In the genomic region with DNA sequence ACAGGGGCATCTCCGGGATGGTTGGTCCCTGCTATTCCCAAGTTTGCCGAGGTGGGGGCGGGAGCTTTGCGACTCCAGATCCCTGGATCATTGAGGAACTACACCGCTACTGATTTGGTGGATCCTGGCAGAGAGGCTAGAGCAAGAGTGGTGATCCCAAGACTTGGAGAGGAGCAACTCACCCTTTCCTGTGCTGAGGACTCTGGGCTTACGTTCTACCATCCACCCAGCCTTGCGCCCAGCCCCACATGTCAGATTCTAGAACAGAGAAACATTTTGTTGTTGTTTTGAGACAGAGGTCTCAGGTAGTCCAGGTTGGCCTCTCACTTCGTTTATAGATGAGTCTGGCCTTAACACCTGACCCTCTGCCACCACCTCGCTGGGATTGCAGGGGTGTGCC, we compare ENCODE assay signal across 7 mouse cellular contexts. TPM values are rescaled to one million over a fixed set of nuclear protein-coding genes. Genes with fewer than 3 reads are reported as not detected.
DNase-seq lines count a peak whose midpoint lies in the region; ATAC-seq lines count a peak whose summit lies in the region.

No protein-coding gene starts in this region.

- H3K9ac ChIP-seq in lung, embryonic 16.5 days (ENCODE audit: low read length): peak overlapping the region; percentile 58
- H3K9ac ChIP-seq in embryonic facial prominence, embryonic 12.5 days: peak overlapping the region; percentile 59
- peak overlapping the region; percentile 45 for H3K9ac ChIP-seq in intestine, embryonic 14.5 days (ENCODE audit: low read length)
- peak overlapping the region; percentile 63 for H3K9ac ChIP-seq in neural tube, embryonic 14.5 days (replicated peaks; ENCODE audit: low read depth, low read length)

- peaks cover 4% of the 10 kb centered on the region; the same call in 1 of the 2 replicates for H3K9me3 ChIP-seq in lung, embryonic 16.5 days (ENCODE audit: control insufficient read depth, low read length)
- 0 out of 2 replicates have a peak, but pooled peaks cover 3% of the 10 kb centered on the region for H3K9me3 ChIP-seq in embryonic facial prominence, embryonic 12.5 days
- H3K9me3 ChIP-seq in intestine, embryonic 14.5 days (ENCODE audit: control insufficient read depth, low read length): peaks cover 4% of the 10 kb centered on the region; the same call in 1 of the 2 replicates
- H3K9me3 ChIP-seq in neural tube, embryonic 14.5 days (ENCODE audit: control insufficient read depth, low read length): no peaks in the 10 kb centered on the region

- peak overlapping the region; percentile 83 for H3K4me2 ChIP-seq in lung, embryonic 16.5 days (ENCODE audit: low read depth, low read length)
- peak overlapping the region; percentile 91 for H3K4me2 ChIP-seq in embryonic facial prominence, embryonic 12.5 days (replicated peaks)
- H3K4me2 ChIP-seq in intestine, embryonic 14.5 days (ENCODE audit: low read length): peak overlapping the region; percentile 88
- H3K4me2 ChIP-seq in neural tube, embryonic 14.5 days (ENCODE audit: low read depth, low read length): peak overlapping the region; percentile 85

- peak overlapping the region; percentile 64 for H3K4me3 ChIP-seq in lung, embryonic 16.5 days (ENCODE audit: low read length)
- peak overlapping the region; percentile 58 for H3K4me3 ChIP-seq in embryonic facial prominence, embryonic 12.5 days
- peak overlapping the region; percentile 51 for H3K4me3 ChIP-seq in intestine, embryonic 14.5 days (ENCODE audit: low read depth, low read length)
- H3K4me3 ChIP-seq in neural tube, embryonic 14.5 days (ENCODE audit: low read depth, low read length): peak overlapping the region; percentile 55

- DNase-seq in lung, postnatal 36 days: no peak
- DNase-seq in intestine, embryonic 14.5 days (ENCODE audit: low spot score): no peak
- DNase-seq in layer of hippocampus, postnatal 36 days: no peak
- no peak for DNase-seq in cerebellum, postnatal 14 days

- 0 out of 2 replicates have a peak, but pooled peaks have one; percentile 6 for ATAC-seq in lung, embryonic 16.5 days (ENCODE audit: low read depth)
- 0 out of 2 replicates have a peak, but pooled peaks have one; percentile 25 for ATAC-seq in embryonic facial prominence, embryonic 12.5 days (ENCODE audit: insufficient number of reproducible peaks, insufficient read depth, low FRiP score, low TSS enrichment)
- peak; percentile 1; the same call in 1 of the 2 replicates for ATAC-seq in intestine, embryonic 14.5 days (replicated peaks; ENCODE audit: low FRiP score, low TSS enrichment, low read depth)
- peak; percentile 45 for ATAC-seq in neural tube, embryonic 14.5 days (ENCODE audit: low read depth)

- 5% methylated on average over 9 of the region's 9 CpGs for WGBS in lung, embryonic 16.5 days
- WGBS in embryonic facial prominence, embryonic 12.5 days: 12% methylated on average over 9 of the region's 9 CpGs
- 9% methylated on average over 9 of the region's 9 CpGs for WGBS in intestine, embryonic 14.5 days
- 18% methylated on average over 9 of the region's 9 CpGs for whole genome bisulfite sequencing in neural tube, embryonic 14.5 days

- H3K4me1 ChIP-seq in lung, embryonic 16.5 days (replicated peaks; ENCODE audit: control insufficient read depth, insufficient read depth, low read length): peaks cover 5% of the 10 kb centered on the region; the same call in 1 of the 2 replicates
- peaks cover 12% of the 10 kb centered on the region for H3K4me1 ChIP-seq in embryonic facial prominence, embryonic 12.5 days
- H3K4me1 ChIP-seq in intestine, embryonic 14.5 days (replicated peaks; ENCODE audit: control insufficient read depth, insufficient read depth, low read length): no peaks in the 10 kb centered on the region; the same call in 1 of the 2 replicates
- 0 out of 2 replicates have a peak, but pooled peaks cover 3% of the 10 kb centered on the region for H3K4me1 ChIP-seq in neural tube, embryonic 14.5 days (ENCODE audit: control insufficient read depth, insufficient read depth, low read length)

- no peaks in the 10 kb centered on the region for H3K27me3 ChIP-seq in lung, embryonic 16.5 days (ENCODE audit: control insufficient read depth, insufficient read depth, low read depth, low read length)
- H3K27me3 ChIP-seq in embryonic facial prominence, embryonic 12.5 days: peaks cover 23% of the 10 kb centered on the region; the same call in 1 of the 2 replicates
- no peaks in the 10 kb centered on the region for H3K27me3 ChIP-seq in intestine, embryonic 14.5 days (replicated peaks; ENCODE audit: control insufficient read depth, insufficient read depth, low read length)
- H3K27me3 ChIP-seq in neural tube, embryonic 14.5 days (ENCODE audit: control insufficient read depth, insufficient read depth, low read length): no peaks in the 10 kb centered on the region

- H3K27ac ChIP-seq in lung, embryonic 16.5 days (ENCODE audit: low read length): peak overlapping the region; percentile 59
- H3K27ac ChIP-seq in embryonic facial prominence, embryonic 12.5 days: no peak overlapping the region
- peak overlapping the region; percentile 55; the same call in 1 of the 2 replicates for H3K27ac ChIP-seq in intestine, embryonic 14.5 days (ENCODE audit: low read depth)
- no peak overlapping the region; the same call in 1 of the 2 replicates for H3K27ac ChIP-seq in neural tube, embryonic 14.5 days (ENCODE audit: low read depth, low read length)

- H3K36me3 ChIP-seq in lung, embryonic 16.5 days (ENCODE audit: control insufficient read depth, insufficient read depth, low read length): no peaks in the 10 kb centered on the region
- peaks cover 19% of the 10 kb centered on the region for H3K36me3 ChIP-seq in embryonic facial prominence, embryonic 12.5 days
- peaks cover 21% of the 10 kb centered on the region for H3K36me3 ChIP-seq in intestine, embryonic 14.5 days (ENCODE audit: control insufficient read depth, insufficient read depth, low read length)
- H3K36me3 ChIP-seq in neural tube, embryonic 14.5 days (ENCODE audit: control insufficient read depth, insufficient read depth, low read length): no peaks in the 10 kb centered on the region; the same call in 1 of the 2 replicates

RNA-seq across cellular contexts. Expression of a gene that starts 1.0 kb away (rescaled TPM):
- polyA plus RNA-seq in lung, embryonic 16.5 days (2015; fragmentation: Nextera tagmentation; extraction: Ambion mirVana): 1.9 and 2.0 TPM in 2 replicates
- polyA plus RNA-seq in embryonic facial prominence, embryonic 12.5 days (2016; fragmentation: Nextera tagmentation; extraction: Ambion mirVana): 2.1 and 2.9 TPM in 2 replicates
- polyA plus RNA-seq in intestine, embryonic 14.5 days (2014; fragmentation: Nextera tagmentation; extraction: Ambion mirVana): 2.3 and 3.2 TPM in 2 replicates
- polyA plus RNA-seq in neural tube, embryonic 14.5 days (2014; fragmentation: Nextera tagmentation; extraction: Ambion mirVana): 2.5 and 3.1 TPM in 2 replicates
- total RNA-seq in layer of hippocampus, postnatal 36 days (2021): 1 to 10 TPM; 3.1 to 3.4 TPM

RNA-seq across cellular contexts. Expression of a gene that starts 2.9 kb away (rescaled TPM):
- 2.0 and 2.6 TPM in 2 replicates for polyA plus RNA-seq in lung, embryonic 16.5 days (2015; fragmentation: Nextera tagmentation; extraction: Ambion mirVana)
- 0.70 and 0.98 TPM in 2 replicates for polyA plus RNA-seq in embryonic facial prominence, embryonic 12.5 days (2016; fragmentation: Nextera tagmentation; extraction: Ambion mirVana)
- polyA plus RNA-seq in intestine, embryonic 14.5 days (2014; fragmentation: Nextera tagmentation; extraction: Ambion mirVana): 1.6 and 2.1 TPM in 2 replicates
- 1.1 TPM in 1 of 2 replicates, not detected in the other for polyA plus RNA-seq in neural tube, embryonic 14.5 days (2014; fragmentation: Nextera tagmentation; extraction: Ambion mirVana)
- total RNA-seq in layer of hippocampus, postnatal 36 days (2021): not detected

RNA-seq across cellular contexts. Expression of a gene that starts 9.0 kb away (rescaled TPM):
- polyA plus RNA-seq in lung, embryonic 16.5 days (2015; fragmentation: Nextera tagmentation; extraction: Ambion mirVana): 53.5 and 63.9 TPM in 2 replicates
- polyA plus RNA-seq in embryonic facial prominence, embryonic 12.5 days (2016; fragmentation: Nextera tagmentation; extraction: Ambion mirVana): 16.7 and 18.7 TPM in 2 replicates
- polyA plus RNA-seq in intestine, embryonic 14.5 days (2014; fragmentation: Nextera tagmentation; extraction: Ambion mirVana): 53.7 and 54.7 TPM in 2 replicates
- polyA plus RNA-seq in neural tube, embryonic 14.5 days (2014; fragmentation: Nextera tagmentation; extraction: Ambion mirVana): 23.3 and 39.9 TPM in 2 replicates
- total RNA-seq in layer of hippocampus, postnatal 36 days (2021): 10 to 100 TPM; 27.4 to 30.2 TPM

RNA-seq across cellular contexts. Expression of a gene that starts 22.8 kb away (rescaled TPM):
- 20.4 and 22.3 TPM in 2 replicates for polyA plus RNA-seq in lung, embryonic 16.5 days (2015; fragmentation: Nextera tagmentation; extraction: Ambion mirVana)
- 66.5 and 74.7 TPM in 2 replicates for polyA plus RNA-seq in embryonic facial prominence, embryonic 12.5 days (2016; fragmentation: Nextera tagmentation; extraction: Ambion mirVana)
- 37.9 and 43.0 TPM in 2 replicates for polyA plus RNA-seq in intestine, embryonic 14.5 days (2014; fragmentation: Nextera tagmentation; extraction: Ambion mirVana)
- 641 and 675 TPM in 2 replicates for polyA plus RNA-seq in neural tube, embryonic 14.5 days (2014; fragmentation: Nextera tagmentation; extraction: Ambion mirVana)
- total RNA-seq in layer of hippocampus, postnatal 36 days (2021): 1,000 to 10,000 TPM; 1,244 to 1,325 TPM

RNA-seq across cellular contexts. Expression of a gene that starts 34.9 kb away (rescaled TPM):
- not detected in 2 replicates for polyA plus RNA-seq in lung, embryonic 16.5 days (2015; fragmentation: Nextera tagmentation; extraction: Ambion mirVana)
- 0.46 and 0.52 TPM in 2 replicates for polyA plus RNA-seq in embryonic facial prominence, embryonic 12.5 days (2016; fragmentation: Nextera tagmentation; extraction: Ambion mirVana)
- polyA plus RNA-seq in intestine, embryonic 14.5 days (2014; fragmentation: Nextera tagmentation; extraction: Ambion mirVana): 0.13 and 2.9 TPM in 2 replicates
- 0.27 and 0.89 TPM in 2 replicates for polyA plus RNA-seq in neural tube, embryonic 14.5 days (2014; fragmentation: Nextera tagmentation; extraction: Ambion mirVana)
- 10 to 100 TPM; 12.3 to 21.0 TPM for total RNA-seq in layer of hippocampus, postnatal 36 days (2021)

Comparison
In these comparisons a context has a peak if more than half of its experiments do, and no peak if none do; other contexts are left out.
1. H3K27ac ChIP-seq: peak in lung, embryonic 16.5 days (single experiment) and intestine, embryonic 14.5 days (single experiment); none in embryonic facial prominence, embryonic 12.5 days (single experiment) and neural tube, embryonic 14.5 days (single experiment).
2. Peak in every context shown above with its lines, with median percentiles within 50 percentile points of each other: ATAC-seq, H3K4me2 ChIP-seq, H3K4me3 ChIP-seq and H3K9ac ChIP-seq.